Mouse (Mus musculus): ENCODE data around the gene Hoxd4.

DNA sequence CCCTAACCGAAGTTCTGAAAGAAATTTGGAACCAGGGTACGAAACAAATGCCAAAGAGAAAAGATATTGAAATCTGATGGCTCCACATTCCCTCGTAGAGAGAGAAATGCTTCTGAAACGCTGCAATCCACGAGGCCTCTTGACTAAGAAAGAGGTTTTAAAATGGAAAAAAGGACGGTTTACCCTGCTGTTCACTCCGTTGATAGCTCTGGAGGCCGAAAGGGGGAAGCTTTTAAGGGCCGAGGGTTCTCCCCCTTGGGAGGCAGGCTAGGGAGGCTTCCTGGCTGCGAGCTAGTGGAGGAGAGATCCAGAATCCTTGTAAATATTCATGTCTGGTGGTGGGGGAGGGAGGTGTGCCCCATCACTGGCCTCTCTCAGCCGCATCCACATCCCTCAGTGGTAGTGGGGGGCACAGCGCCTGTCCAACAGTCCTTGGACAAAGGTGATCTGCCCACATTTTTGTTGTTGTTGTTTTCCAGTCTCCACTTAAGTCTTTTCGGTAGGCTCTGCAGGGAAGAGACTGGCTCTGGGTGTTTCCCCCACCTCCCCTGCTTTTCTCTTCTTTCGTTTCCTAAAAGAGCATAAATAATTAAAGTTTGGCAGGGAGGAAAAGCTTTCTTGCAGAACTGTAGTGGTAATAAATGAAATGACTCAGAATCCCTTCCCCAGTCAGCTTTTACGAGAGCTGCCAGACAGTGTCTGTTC is 32.7 kb upstream of the Hoxd4 start, which contains the start of gene Hoxd11:
- no peak for TF ChIP-seq POLR2A (IDR thresholded peaks at IDR 0.05; ENCODE audit: low read depth, low read length)
- TF ChIP-seq CTCF (IDR thresholded peaks at IDR 0.05; ENCODE audit: borderline replicate concordance, insufficient read depth, low read length): no peak
